Mouse (Mus musculus) MEL-GATA-1-ER (cell line): ENCODE data around the gene Amn1.
A peak's percentile ranks its signal among the peaks of the same experiment; 100 is the strongest.
"Not testable (repeated sequence)": the region's sequence is repeated elsewhere in the genome, so short reads cannot be mapped to it uniquely, and the experiment has no call there.

Source experiments
- DNase-seq: peaks from one replicate; pipeline ENCODE4 v3.0.0-alpha.2; 2012; ENCODE audit warnings: low read depth; ENCODE audit errors: extremely low read depth

The Amn1 gene

DNA sequence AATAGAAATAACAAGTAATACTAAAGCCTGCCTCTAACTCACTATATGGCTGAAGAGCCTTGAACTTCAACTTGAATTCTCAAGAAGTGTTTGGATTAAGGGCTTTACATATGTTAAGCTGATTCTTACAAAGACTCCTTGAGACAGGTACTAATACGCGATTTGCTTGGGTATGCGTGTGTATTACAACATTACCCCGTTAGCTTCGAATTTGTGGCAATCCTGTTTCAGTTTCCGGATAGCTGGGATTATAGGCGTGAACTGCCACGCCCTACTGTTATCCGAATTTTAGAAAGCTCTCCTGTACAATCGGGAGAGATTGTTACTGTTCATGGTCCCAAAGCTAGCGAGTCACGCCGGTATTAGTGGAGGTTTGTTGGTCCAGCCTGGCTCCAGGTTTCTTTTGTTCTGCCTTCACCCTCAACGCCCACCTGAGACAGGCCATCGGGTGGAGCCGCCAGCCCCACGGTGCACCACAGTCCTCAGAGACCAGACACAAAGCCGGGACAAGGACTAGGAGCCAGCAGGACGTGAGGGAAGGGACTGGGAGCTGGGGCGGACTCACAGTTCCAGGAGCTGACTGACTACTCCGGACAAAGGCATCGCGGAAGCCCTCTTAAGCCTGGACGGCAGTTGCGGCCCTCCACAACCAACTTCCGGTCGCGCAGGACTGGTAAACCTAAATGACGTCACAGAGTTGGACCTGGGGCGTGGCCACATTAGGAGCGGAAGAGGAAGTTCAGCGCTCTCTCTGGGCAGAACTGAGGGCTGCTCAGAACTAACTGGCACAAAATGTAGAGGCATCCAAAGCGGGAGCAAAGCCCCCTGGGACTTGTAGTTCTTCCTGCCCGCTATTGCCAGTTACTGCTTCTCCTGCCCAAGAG is at the start of gene Amn1:
TSS of gene Amn1 (minus strand) at position 672 of the 884 bp plus-strand sequence.
- peak; percentile 96 for DNase-seq

DNA sequence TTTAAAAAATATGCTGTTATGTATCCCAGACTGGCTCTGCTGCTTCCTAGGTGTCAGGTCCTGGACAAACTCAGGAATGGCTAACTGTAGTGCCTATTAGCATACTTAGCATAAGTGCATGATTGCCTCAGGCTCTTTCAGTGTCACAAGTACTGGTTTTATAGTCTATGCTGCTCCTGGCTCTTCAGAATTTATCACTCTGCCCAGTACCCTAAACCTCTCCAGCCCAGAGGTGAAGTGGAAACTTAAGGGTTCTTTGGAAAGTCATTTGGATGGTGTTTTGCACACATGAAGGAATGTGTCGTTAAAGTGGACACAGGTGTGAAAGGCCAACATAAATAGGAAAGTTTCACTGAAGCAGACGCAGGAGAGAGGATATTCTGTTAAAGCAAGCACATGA is 48.3 kb upstream of the Amn1 start:
- DNase-seq = no peak

DNA sequence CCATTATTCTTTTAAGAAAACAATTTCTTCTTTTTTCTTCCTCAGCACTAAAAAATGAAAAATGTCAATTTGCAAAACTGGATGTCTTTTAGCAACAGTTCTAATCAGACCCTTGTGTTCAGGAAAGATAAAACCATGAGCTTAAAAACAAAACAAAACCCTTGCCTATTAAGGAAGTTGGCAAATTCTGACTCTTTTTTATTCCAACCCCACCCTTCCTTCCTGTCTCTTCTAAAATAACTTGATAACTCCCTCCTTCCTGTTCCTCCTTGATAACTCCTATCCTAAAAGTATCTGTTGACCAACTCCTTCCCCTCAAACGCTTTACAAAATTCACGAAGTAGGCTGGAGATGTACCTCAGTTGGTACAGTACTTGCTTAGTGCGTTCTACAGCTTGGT is 45.4 kb upstream of the Amn1 start:
- DNase-seq = peak; percentile 88

DNA sequence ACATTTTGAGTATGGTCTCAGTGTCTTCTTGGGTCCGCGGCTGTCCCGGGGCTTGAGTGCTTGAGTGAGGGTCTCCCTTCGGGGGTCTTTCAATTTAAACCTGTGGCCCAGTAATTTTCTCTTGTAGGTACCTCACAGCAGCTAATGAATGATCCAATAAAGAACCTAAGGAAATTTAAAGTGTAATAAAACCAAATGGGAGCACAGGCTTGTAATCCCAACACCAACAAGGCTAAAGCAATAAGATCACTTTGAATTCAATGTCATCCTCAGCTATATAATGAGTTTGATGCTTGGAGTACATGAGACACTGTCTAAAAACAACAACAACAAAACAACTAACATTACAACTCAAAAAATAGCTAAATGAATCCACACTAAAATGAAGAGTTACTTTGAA is 36.2 kb upstream of the Amn1 start:
- DNase-seq = no peak

DNA sequence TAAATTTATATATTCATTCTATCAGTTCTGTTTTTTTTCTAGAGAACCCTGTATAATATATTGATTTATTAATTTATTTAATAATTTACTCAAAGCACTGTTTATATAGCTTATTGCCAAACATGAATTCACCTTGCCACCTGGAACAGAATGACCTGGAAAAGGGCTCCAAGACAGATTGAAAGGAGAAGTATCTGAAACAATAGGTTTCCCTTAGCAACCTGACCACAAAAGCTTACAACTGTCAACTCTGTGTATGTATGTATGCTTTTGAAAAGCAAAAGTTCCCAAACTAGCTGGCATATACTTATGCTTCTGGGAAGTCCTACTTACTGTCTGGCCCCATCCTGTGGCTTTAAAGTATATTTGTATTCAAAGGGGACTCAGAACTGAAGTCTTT is 32.8 kb upstream of the Amn1 start:
- no peak for DNase-seq

DNA sequence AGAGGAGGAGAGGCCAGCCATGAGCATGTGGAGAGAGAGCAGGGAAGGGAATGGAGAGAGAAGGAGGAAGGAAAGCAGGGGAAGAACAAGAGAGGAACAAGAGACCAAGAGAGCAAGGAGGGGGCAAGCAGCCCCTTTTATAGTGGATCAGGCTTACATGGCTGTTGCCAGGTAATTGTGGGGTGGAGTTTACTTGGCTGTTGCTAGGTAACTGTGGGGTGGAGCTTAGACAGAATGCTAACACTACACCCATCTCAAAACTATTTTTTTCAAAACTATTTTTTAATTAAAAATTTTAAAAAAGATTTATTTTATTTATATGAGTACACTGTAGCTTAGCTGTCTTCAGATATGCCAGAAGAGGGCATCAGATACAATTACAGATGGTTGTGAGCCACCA is 10.1 kb upstream of the Amn1 start:
- DNase-seq = no peak

DNA sequence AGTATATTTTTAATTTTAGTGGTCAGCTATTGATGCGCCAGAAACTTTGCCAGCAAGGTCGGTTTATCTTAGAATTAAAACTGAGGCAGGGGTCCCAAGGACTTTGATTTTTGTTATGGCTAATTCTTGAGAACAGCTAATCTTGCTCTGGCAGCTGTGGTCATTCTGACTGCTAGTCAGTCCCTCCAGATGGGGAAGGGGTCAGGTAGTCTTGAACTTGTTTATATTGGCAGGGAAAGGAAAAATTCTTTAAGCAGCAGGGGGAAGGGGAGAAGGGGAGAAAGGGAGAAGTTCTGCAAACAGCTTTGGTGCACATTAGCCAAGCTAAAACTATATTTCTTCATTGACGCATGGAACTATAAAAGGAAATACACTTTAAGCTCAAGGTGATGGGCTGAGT is 8.6 kb upstream of the Amn1 start:
- no peak for DNase-seq

DNA sequence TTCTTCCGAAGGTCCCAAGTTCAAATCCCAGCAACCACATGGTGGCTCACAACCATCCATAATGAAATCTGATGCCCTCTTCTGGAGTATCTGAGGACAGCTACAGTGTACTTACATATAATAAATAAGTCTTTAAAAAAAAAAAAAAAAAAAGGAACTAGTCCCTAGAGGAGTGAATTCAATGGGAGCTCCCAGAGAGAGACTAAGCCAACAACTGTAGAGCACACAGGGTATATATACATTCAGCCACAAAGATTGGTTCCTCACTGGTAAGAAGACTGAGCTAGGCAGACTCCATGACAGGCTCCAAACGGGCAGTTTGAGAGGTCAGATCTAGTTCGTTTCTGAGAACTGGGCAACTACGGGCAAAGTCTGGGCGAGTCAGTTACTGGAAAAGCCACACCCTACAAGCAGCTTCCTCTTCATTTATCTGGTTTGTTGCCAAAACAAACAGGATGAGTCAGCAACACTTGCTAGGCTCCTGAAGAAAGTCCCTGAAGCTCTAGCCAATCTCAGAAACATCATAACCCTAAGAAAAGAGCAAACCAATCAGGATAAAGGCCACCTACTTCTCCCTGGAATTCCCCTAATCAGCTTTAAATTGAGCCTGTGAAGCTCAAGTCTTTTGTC is 4.9 kb upstream of the Amn1 start:
- peak; percentile 97 for DNase-seq

DNA sequence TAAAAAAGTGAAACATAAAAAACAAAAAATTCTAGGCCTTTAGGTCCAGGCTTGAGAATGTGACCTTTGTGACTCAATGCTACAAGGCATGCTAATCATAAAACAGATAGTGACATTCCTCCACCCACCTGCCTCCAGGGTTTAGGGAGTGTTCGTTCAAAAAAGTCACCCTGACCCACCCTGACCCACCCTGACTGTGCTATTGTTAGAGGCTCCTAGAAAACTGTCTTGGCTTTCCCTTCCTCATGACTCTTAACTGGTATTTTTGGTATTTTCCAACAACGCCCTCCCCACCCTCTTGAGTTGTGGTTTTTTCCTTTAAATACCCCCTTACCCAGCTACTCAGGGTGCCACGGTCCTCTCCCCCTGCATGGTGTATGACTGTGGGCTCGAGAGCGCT is 3.4 kb upstream of the Amn1 start:
- not testable (repeated sequence) for DNase-seq

DNA sequence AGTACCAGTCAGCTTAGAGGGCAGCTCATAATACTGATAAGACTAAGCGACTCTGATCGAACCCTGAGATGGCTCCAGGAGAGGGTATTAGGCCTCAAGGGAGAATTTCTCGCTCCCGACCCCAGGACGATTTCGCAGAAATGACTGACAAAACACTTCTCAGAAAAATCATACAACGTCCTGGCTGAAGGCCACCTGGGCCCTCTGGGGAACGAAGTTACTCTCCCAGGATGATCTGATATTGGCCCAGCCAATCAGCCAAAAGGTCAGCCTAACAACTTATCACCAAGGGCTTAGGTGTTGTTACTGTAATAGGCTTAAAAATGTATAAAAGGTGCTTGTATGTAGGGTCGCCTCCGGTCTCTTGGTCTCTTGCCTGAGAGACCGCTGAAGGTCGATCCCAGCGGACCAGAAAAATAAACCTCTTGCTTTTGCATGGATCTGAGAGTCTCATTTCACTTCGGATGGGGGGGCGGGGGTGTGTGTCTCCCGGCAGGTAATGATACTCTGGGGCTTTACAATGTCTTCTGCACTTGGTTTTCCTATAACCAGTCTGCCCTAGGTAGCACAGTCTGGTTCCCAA is 919 bp upstream of the Amn1 start:
- no peak for DNase-seq

DNA sequence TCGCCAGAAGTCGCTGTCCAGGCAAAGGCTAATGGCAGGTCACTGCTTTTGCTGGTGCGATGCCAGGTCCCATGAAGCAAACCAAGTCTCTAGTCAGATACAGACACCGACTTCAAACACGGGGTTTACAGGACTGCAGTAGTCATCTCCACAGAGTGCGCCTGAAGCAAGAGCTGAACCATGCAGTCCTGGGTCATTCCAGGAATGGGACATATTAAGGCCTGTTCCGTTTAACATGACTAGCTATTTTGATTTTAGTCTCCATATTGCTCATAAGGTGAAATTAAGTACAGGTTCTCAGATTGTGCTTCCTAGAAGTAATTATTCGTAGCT is 379 bp upstream of the Amn1 start:
- DNase-seq = no peak

DNA sequence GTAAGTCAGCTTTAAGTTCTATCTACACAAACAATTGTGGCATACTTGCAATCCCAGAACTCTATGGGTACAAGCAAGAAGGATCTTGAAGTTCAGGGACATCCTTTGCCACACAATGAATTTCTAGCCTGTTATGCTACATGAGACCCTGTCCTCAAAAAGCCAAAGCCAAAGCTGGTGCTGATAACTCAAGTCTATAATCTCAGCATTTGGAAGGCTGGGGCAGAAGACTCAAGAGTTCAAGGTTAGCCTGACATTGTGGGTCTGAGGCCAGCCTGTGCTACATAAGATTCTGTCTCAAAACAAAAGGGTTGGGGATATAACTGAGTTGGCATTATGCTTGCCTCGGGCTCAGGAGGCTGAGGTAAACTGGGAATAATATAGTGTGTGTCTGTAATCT is 1.1 kb downstream of the Amn1 start:
- DNase-seq = no peak

DNA sequence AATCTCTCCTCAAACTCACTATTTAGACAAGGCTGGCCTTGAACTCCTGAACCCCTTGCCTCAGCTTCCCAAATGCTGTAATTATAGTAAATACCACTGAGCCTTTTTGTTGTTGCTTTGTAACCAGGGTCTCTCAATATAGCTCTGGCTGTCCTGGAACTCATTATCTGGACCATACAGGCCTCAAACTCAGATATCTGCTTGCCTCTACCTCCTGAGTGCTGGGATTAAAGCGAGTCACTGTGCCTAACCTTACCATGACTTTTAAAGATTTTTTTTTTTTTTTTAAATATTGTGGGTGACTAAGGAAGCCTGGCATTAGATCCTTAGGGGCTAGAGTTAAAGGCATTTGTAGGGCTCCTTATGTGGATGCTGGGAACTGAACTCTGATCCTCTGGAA is 4.5 kb downstream of the Amn1 start:
- no peak for DNase-seq

DNA sequence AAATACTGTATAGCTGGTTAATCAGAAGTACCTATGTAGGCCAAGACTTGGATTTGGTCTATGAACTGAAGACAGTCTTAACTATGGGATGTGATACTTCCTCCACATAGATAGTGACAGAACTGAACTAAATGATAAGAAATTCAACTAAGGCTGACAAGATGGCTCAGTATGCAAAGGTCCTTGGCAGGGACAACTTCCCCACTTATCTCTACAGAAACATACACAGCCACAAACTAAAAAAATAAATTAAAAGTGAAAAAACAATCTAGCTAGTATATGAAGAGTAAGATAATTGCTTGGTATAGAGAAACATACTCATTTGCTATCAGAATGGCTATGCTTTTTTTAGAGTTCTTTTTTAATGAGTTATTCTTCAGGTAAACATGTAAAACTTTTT is 9.4 kb downstream of the Amn1 start:
- peak; percentile 92 for DNase-seq

DNA sequence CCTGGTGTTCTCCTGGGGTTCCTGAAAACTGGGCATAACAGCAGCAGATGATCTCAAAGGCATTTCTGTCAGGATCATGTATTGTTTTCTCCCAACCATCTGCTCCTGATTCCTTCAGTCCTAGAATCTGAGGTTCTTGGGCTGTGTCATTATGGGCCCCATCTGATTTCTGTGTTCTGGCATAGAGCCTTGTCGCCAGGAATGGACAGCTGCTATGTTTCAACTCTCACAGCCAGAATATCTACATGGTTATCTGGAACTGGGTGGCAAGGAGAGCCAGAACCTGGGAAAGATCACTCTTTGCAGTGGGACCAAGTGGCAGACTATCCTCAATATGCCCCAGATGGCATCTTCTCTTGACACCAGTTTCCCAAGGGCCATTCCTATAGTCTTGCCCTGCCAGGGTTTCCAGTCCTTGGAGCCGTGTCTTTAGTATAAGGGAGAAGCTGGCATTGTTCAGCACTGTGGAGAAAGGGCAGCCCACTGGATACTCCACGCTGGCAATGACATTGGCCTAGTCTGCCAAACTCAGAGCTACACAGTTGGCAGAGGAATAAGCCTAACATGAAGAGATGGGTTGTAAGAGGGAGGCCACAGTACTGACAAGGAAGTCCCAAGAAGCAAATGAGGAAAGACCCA is 13.5 kb downstream of the Amn1 start:
- DNase-seq = no peak

DNA sequence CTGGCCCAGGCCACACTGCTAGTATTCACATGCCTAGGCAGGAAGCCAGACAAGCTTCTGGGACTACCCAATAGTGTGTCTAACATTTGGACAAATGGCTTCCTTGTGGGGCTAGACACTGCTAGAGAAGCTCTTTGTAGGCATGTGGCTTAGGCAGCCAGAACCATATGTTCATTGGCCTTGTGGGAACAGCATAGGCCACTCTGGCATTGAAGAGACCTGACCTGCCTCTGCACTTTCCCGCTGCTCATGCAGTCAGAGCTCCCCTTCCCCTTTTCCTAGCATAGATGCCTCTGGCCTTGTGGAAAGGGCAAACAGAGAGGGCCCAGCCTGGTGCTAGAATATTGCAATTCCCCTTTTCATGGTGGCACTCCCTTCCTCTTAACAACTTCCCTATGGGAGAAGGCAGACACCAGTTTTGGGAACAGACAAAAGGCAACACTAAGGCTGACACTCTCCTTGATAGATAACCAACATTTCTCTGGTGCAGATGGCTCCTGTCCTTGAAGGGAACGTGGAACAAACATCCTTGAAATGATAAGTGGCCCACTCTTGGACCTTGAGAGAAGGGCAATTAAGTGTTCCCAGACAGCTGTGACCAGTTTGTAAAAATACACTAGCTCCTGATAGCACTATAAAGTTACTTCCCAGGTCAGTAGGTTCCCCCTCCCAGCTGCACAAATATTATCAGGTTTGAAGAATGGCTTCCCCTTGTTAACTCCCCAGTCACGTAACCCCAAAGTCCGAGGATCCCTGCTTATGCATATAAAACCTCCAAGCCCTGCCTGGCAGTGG is 14.5 kb downstream of the Amn1 start:
- DNase-seq = no peak

DNA sequence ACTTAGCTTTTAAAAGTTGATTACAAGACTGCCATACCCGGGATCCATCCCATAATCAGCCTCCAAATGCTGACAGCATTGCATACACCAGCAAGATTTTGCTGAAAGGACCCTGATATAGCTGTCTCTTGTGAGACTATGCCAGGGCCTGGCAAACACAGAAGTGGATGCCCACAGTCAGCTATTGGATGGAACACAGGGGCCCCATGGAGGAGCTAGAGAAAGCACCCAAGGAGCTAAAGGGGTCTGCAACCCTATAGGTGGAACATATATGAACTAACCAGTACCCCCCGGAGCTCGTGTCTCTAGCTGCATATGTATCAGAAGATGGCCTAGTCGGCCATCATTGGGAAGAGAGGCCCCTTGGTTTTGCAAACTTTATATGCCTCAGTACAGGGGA is 18.5 kb downstream of the Amn1 start:
- not testable (repeated sequence) for DNase-seq

DNA sequence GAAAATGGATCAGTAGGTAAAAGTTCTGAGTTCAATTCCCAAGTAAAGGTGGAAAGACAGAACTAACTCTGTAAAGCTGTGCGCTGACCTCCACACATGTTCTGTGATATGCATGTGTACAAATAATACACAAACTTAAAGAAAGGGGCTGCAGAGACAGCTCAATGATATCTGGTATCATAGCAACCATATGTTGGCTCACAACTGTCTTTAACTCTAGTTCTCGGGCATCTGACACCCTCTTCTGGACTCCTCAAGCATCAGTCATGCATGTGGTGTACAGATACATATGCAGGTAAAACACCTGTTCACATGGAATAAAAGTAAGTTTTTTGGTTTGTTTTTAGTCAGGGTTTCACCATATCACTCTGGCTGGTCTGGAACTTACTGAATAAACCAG is 20.1 kb downstream of the Amn1 start:
- DNase-seq = no peak

DNA sequence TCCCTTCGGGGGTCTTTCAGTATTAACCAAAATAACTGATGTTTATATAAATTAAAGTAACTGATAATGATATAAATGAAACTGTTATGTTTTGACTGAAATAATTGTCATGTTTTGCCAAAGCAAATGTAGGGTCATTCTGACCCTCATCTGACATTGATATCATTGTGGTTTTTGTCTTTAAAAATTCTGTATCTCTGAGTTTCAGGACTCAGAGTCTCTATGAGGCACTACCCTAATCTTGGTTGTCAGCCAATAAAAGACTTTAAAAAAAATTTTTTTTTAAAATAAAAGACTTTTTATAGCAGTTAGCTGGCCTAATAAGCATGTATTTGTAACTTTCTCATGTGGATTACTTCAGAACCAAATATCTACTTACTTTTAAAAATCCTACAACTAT is 20.8 kb downstream of the Amn1 start:
- no peak for DNase-seq

DNA sequence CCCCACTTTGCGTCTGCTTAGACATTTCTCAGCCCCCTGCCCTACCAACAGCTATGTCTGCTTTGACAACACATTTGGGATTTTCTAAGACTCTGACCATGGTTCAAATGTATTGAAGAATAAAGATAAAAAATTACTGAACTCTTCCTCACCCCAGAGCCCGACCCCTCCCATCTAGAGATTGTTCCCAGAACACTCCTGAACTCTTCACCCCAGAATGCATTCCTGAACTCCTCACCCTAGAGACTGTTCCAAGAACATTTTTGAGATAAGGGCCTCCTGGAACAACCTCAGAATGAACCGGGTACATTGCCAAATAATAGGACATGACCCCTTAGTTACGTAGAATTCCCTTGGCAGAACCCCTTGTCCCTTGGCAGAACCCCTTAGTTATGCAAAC is 21.5 kb downstream of the Amn1 start:
- not testable (repeated sequence) for DNase-seq

DNA sequence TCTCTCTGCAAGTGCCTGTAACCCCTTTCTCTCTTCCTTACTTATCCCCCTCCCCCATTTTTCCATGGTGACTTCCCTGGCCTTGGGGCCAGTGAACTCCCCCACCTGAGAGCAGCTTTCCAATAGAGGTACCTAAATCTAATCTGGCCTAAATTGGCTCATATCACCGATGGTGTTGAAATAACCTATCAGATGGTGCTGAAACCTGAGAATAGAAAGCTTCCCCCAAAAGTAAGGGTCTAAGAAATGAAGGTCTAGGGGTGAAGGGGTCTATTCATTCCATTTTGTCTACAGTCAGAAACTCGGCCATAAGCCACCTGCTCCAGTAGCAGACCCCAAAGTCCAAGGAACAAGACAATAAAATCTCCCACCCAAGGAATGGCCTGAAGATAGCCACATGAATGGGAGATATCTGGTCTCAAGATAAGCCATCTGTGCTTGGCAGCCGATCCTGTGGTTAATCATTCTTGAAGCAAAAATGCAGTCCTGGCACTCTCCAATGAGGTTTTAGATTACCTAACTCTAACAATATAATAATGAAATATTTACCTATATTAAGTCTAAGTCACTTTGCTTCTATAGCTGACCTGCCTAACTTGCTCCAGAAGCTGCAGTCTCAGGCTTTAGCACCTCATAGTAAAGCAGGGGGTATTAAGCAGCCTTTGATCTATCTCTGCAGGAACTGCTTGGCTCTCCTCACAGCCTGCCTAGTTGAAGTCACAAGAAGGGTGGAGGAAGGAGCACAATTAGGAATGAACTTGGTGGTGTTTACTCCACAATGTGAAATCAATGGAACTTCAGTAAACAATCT is 33.3 kb downstream of the Amn1 start:
- DNase-seq = no peak
